Mouse (Mus musculus): ENCODE measurements around the gene Ube2s. TPM values are rescaled to one million over a fixed set of nuclear protein-coding genes. Genes with fewer than 3 reads are reported as not detected.

Ube2s gene
- polyA plus RNA-seq, 1 experiment from 2014 or later = 283 TPM

DNA sequence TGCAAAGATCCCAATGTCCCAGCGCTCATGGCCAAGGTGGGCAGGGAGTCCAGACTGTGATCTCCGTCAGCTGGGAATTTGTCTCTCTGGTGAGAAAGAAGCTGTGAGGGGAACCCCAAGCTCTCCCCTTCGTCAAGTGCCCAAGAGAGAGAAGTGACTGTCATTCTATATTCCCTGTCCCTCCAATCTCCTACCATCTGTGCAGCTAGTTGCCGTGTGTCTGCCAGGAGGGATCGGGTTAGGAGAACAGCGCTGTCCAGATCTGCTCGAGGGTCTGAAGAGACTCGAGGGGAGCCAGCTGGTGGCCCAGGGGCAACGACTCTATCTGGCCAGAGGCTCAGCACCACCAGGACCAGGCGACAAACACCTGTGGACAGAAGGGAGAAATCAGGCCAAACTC is 36.3 kb downstream of the Ube2s start:
- no peak for ATAC-seq (replicated peaks; ENCODE audit: insufficient number of reproducible peaks, insufficient read depth, low FRiP score, low read depth)
- H3K4me1 ChIP-seq (replicated peaks) = peaks cover 9% of the 10 kb centered on the region
- H3K4me3 ChIP-seq = no peak overlapping the region
- no peak overlapping the region for H3K9ac ChIP-seq
- peaks cover 63% of the 10 kb centered on the region for H3K27me3 ChIP-seq
- H3K36me3 ChIP-seq = no peaks in the 10 kb centered on the region
- 40% methylated on average over 10 of the region's 10 CpGs for WGBS
- H3K4me2 ChIP-seq = no peak overlapping the region
- H3K9me3 ChIP-seq (replicated peaks) = no peaks in the 10 kb centered on the region
- no peak overlapping the region for H3K27ac ChIP-seq

DNA sequence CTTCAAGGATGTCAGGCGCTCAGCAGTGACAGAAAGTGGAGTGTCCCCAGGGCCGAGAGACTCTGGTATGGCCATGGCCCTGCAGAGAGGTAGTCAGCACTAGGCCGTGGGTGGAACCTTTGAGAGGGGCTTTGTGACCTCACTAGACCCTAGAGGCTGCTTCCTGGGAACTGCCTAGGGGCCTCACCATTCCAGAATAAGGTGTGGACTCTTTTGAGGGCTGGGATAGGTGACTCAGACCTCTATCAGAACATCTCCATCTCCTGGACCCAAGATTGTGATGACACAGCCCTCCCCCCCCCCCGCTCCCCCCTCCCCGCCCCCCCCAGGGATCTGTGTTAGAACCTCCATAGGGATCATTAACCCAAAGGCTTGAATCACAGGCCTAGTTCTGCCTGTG is 41.2 kb downstream of the Ube2s start, which contains the start of gene Fam71e2:
TSS of gene Fam71e2 (minus strand) at position 101 of the 400 bp plus-strand sequence.
- Histone ChIP-seq H3K27ac (no peak within 1 kb of the TSS), H3K4me2 (no peak within 1 kb of the TSS), H3K9me3 (replicated peaks) (no peaks in the 10 kb centered on the region), H3K4me3 (no peak within 1 kb of the TSS), H3K4me1 (replicated peaks) (no peaks in the 10 kb centered on the region), H3K36me3 (no peaks in the 10 kb centered on the region), H3K9ac (no peak within 1 kb of the TSS), H3K27me3 (peaks cover 20% of the 10 kb centered on the region)
- WGBS = 59% methylated on average over 3 of the region's 5 CpGs
- no peak for ATAC-seq (replicated peaks; ENCODE audit: insufficient number of reproducible peaks, insufficient read depth, low FRiP score, low read depth)

DNA sequence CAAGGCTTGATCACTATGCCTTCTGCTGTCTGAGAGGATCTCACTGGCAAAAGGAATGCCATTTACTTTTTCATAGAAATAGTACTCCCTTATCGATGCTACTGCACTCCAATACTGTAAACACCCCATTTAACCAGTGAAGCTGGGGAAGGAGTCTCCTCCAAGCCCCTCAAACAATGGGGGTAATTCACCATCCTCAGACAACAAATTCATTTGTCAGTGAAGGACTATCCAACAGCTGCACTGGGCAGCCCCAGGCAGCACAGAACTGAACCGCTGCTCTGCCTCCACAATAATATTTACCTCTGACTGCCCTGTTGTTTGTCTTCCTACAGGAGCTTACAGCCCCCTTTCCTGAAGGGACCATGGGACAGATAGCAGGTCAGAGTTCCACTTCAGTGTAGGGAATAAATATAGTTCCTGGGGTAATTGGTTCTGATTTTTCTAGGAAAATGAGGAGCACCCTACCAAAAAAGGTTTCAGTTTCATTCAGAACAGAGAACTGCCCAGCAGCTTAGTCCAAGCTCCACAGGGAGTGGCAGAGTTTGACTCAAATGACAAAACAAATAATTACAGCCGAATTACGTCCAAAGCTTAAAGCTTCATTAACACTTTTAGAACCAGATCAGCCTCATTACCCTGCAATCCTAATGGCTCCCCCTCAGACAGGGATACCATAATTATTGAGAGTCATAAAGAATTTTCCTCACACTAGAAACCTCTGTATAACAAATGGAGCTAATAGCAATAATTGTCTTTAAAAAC is 47.3 kb downstream of the Ube2s start:
- Histone ChIP-seq H3K27me3 (no peaks in the 10 kb centered on the region), H3K9ac (no peak overlapping the region), H3K4me1 (replicated peaks) (0 out of 2 replicates have a peak, but pooled peaks cover 3% of the 10 kb centered on the region), H3K36me3 (no peaks in the 10 kb centered on the region), H3K4me2 (no peak overlapping the region), H3K9me3 (replicated peaks) (no peaks in the 10 kb centered on the region), H3K27ac (no peak overlapping the region), H3K4me3 (no peak overlapping the region)
- WGBS = 35% methylated on average over 4 of the region's 4 CpGs
- no peak for ATAC-seq (replicated peaks; ENCODE audit: insufficient number of reproducible peaks, insufficient read depth, low FRiP score, low read depth)

DNA sequence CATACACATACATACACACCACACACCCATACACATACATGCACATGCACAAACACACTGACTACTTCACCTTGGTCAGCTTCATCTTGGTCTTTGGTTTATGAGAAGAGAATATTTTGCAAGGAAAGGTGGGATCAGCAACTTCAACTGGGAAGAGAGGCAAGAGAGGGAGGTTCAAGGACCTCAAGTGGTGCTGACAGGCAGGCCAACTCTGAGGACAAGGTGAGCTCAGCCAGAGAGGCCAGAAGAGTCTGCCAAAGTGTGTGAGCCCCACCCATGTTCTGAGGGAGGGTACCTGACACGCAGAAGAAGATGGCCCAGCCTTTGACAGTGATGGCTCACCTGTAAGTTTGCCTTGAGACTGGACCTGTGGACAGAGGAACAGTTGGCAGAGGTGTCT is 52.7 kb downstream of the Ube2s start:
- WGBS = 35% methylated on average over 1 of the region's 1 CpGs
- H3K9ac ChIP-seq = no peak overlapping the region
- H3K36me3 ChIP-seq = no peaks in the 10 kb centered on the region
- no peak overlapping the region for H3K4me2 ChIP-seq
- H3K27me3 ChIP-seq = no peaks in the 10 kb centered on the region
- ATAC-seq (replicated peaks; ENCODE audit: insufficient number of reproducible peaks, insufficient read depth, low FRiP score, low read depth) = no peak
- H3K27ac ChIP-seq = no peak overlapping the region
- no peaks in the 10 kb centered on the region for H3K4me1 ChIP-seq (replicated peaks)
- H3K4me3 ChIP-seq = no peak overlapping the region
- no peaks in the 10 kb centered on the region for H3K9me3 ChIP-seq (replicated peaks)

DNA sequence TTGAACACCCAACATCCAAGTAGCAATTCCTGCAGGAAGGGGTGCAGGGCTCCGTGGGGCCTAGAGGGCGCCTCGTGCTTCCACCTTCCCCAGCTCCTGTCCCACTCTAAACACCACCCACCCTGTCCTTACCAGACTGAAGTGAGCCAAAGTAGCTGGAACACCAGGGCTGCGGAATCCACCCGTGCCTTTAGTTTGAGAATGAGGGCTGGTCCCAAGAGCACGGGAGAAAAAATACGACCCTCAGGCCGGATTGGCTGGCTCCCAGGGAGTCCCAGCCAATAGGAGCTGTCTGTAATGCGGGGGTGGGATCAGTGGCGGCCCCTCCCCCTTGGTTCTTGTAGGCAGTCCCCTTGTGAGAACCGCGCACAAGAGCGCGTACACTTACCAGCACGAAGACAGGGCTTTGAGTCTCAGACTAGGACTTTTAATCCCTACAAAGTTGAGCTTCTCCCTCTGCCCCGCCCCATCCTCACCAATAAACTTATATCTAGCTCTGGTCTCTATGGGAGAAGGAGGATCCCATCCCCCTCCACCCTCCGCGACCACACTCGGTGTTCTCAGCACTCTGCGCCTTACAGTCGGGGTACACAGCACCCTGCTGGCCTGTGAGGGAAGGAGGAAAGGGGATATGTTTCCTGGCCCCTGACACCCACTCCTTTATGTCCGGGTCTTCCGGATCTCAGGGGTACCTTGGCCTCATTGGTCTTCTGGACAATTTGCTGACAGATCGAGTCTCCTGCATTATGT is 59.4 kb downstream of the Ube2s start, which contains the start of gene Cox6b2:
TSS of gene Cox6b2 (minus strand) at position 274 of the 750 bp plus-strand sequence.
- WGBS = 2% methylated on average over 24 of the region's 24 CpGs
- H3K27me3 ChIP-seq = no peaks in the 10 kb centered on the region
- H3K4me3 ChIP-seq = peak within 1 kb of the TSS; percentile 50
- H3K9me3 ChIP-seq (replicated peaks) = no peaks in the 10 kb centered on the region
- peak within 1 kb of the TSS; percentile 72 for H3K4me2 ChIP-seq
- ATAC-seq (replicated peaks; ENCODE audit: insufficient number of reproducible peaks, insufficient read depth, low FRiP score, low read depth) = peak; percentile 88
- H3K9ac ChIP-seq = peak within 1 kb of the TSS; percentile 10; the same call in 1 of the 2 replicates
- peak within 1 kb of the TSS; percentile 48 for H3K27ac ChIP-seq
- H3K36me3 ChIP-seq = no peaks in the 10 kb centered on the region
- peaks cover 16% of the 10 kb centered on the region for H3K4me1 ChIP-seq (replicated peaks)

DNA sequence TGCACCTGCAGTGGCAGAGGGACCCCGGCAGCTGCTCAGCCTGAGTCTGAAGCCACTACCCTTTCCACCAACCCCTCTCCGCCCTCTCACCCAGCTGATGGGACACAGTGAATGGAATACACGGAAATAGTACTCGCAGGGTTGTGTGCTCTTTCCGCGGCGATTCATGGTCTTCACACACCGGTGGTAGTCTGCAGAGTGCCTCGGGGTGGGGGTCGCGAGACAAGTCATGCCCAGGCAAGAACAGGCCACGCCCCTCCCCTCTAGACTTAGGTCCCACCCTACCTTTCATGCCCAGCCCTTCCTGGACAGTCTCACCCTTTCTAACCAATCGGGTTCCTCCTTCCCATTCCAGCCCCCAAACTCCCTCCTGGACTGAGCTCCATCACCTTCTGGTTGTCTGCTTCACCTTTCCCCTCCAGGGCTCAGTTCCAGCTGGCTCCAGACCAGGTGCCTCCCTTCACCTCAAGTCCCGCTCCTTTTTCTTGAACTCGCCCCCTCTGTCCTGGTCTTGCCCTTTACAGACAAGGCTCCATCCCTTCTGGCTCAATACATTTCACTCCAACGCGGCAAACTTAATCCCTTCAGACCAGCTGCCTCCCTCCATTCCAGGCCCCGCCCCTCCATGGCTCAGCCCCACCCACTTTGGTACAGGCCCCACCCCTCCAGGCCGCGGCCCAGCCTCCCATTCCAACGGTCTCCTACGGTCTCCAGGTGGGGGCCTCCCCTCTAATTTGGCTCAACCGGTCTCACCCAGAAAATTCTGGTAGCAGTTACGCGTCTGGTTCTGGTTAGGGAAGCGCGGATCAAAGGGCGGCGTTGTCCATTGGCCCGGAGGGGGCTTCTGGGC is 60.2 kb downstream of the Ube2s start:
- Histone ChIP-seq H3K27me3 (no peaks in the 10 kb centered on the region), H3K4me1 (replicated peaks) (peaks cover 16% of the 10 kb centered on the region), H3K27ac (peak overlapping the region; percentile 48), H3K9me3 (replicated peaks) (no peaks in the 10 kb centered on the region), H3K4me3 (peak overlapping the region; percentile 50), H3K9ac (peak overlapping the region; percentile 10; the same call in 1 of the 2 replicates), H3K36me3 (no peaks in the 10 kb centered on the region), H3K4me2 (peak overlapping the region; percentile 72)
- ATAC-seq (replicated peaks; ENCODE audit: insufficient number of reproducible peaks, insufficient read depth, low FRiP score, low read depth) = peak; percentile 66
- WGBS = 2% methylated on average over 30 of the region's 30 CpGs

DNA sequence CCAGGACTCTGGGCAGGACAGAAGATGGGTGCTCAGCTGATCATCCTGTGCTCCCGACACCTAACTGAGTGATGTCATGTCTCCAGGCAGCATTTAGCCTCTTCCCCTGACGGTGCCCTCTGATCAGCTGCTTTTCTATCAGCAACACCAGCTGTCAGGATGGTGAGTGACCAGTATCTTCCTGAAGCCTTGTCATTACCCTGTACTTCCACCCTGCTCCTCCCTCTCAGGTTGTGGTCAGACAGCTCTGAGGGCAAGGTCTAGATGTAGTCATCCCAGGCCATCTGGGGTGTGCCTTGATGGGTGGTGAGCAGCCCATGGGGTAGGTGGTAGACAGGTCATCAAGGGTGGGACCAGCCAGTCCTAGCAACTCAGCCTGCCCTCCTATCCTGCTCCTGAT is 63.2 kb downstream of the Ube2s start:
- H3K4me1 ChIP-seq (replicated peaks) = peaks cover 16% of the 10 kb centered on the region
- H3K9ac ChIP-seq = no peak overlapping the region
- WGBS = 54% methylated on average over 2 of the region's 2 CpGs

DNA sequence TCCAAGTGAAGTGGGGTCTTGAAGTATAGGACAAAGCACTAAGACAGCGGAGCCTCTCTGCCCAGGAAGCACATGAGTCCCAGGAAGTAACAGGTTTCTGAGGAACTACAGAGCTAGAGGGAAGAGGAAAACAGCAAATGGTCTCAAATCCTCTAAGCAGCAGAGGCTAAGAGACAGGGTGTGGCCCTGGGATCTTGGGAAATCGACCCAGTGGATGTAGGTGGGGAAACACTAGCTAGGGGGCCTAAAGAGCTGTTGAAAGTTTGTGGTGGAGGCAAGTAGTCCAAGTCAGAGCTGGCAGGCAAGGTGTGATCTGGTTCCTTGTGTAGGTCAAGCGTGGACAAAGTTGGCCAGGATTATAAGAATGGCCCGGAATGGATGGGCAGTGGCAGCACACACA is 64.1 kb downstream of the Ube2s start:
- no peak overlapping the region for H3K4me3 ChIP-seq
- H3K9me3 ChIP-seq (replicated peaks) = no peaks in the 10 kb centered on the region
- 68% methylated on average over 4 of the region's 4 CpGs for WGBS
- no peaks in the 10 kb centered on the region for H3K27me3 ChIP-seq
- ATAC-seq (replicated peaks; ENCODE audit: insufficient number of reproducible peaks, insufficient read depth, low FRiP score, low read depth) = no peak
- peaks cover 20% of the 10 kb centered on the region; the same call in 1 of the 2 replicates for H3K36me3 ChIP-seq
- no peak overlapping the region for H3K4me2 ChIP-seq
- no peak overlapping the region for H3K9ac ChIP-seq
- H3K27ac ChIP-seq = no peak overlapping the region
- H3K4me1 ChIP-seq (replicated peaks) = peaks cover 16% of the 10 kb centered on the region

More for the DNA sequence above, 63.2 kb downstream of the Ube2s start:
- Histone ChIP-seq H3K4me3 (no peak overlapping the region), H3K36me3 (peaks cover 19% of the 10 kb centered on the region; the same call in 1 of the 2 replicates), H3K27ac (no peak overlapping the region), H3K4me2 (no peak overlapping the region), H3K27me3 (no peaks in the 10 kb centered on the region), H3K9me3 (replicated peaks) (no peaks in the 10 kb centered on the region)
- ATAC-seq (replicated peaks; ENCODE audit: insufficient number of reproducible peaks, insufficient read depth, low FRiP score, low read depth) = no peak

DNA sequence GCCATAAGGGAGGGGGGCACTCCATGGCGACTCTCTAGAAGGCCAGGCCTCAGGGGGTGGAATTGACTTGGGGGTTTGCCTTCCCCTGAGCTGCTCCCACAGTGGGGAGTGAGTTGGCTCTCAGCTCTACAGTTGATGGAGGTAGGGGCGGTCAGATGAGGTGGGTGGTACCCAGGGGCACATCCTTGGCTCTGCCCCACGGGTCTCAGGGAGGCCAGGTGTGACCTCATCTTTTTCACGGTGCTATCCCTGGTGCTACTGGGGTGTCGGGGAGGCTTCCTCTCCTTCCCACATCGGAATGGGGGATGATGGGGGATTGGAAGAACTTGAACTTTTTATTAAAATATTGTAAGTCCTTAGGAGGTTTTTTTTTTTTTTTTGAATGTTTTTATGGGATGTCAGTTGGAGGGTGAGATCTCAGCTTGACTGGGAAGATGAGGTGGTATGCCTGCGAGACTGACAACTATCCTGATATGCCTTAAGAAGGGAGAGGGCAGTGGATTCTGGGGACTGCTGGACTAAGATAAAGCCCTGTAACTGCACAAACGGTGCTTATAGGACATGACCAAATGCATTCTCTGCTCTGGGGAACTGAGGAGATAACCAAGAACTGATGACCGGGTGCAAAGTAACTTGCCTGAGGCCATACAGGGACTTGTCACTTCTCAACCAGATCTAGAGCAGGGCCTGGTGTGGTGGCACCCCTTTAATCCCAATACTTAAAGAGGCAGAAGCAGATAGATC is 65.1 kb downstream of the Ube2s start:
- peaks cover 20% of the 10 kb centered on the region; the same call in 1 of the 2 replicates for H3K36me3 ChIP-seq
- no peak overlapping the region for H3K9ac ChIP-seq
- WGBS = 55% methylated on average over 9 of the region's 9 CpGs
- H3K4me1 ChIP-seq (replicated peaks) = peaks cover 15% of the 10 kb centered on the region
- no peaks in the 10 kb centered on the region for H3K9me3 ChIP-seq (replicated peaks)
- H3K27me3 ChIP-seq = no peaks in the 10 kb centered on the region
- H3K4me2 ChIP-seq = no peak overlapping the region
- no peak overlapping the region for H3K27ac ChIP-seq
- H3K4me3 ChIP-seq = no peak overlapping the region
- no peak for ATAC-seq (replicated peaks; ENCODE audit: insufficient number of reproducible peaks, insufficient read depth, low FRiP score, low read depth)

DNA sequence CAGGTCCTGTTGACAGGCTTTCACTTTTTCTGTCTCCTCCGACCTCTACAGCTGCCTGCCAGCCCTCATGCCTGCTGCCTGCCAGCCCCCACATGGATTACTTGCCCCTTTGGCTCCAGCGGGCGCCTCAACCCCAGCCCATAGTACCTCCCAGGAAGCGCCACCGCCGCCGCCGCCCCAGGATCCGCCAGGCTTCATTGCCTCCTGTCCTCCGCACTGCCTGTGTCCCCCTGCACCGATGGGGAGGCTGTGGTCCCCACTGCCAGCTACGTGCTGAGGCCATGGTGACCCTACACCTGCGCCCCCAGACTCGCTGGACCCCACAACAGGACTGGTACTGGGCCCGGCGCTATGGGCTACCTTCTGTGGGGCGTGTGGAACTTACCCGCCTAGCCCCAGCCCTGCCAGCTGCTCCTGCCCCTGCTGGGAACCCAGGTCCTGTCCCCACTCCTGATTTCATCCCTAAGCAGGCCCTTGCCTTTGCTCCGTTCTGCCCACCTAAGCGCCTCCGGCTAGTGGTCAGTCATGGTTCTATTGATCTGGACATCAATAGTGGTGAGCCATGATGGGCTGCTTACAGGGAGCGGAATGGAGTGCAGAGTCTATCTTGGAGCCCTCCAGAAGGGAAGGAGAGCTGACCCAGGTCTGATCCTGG is 65.9 kb downstream of the Ube2s start:
- Histone ChIP-seq H3K4me2 (no peak overlapping the region), H3K27me3 (no peaks in the 10 kb centered on the region)

More for the DNA sequence above, 65.9 kb downstream of the Ube2s start:
- H3K4me1 ChIP-seq (replicated peaks) = peaks cover 17% of the 10 kb centered on the region
- H3K27ac ChIP-seq = no peak overlapping the region
- H3K4me3 ChIP-seq = no peak overlapping the region
- no peak for ATAC-seq (replicated peaks; ENCODE audit: insufficient number of reproducible peaks, insufficient read depth, low FRiP score, low read depth)
- no peaks in the 10 kb centered on the region for H3K9me3 ChIP-seq (replicated peaks)
- peaks cover 20% of the 10 kb centered on the region; the same call in 1 of the 2 replicates for H3K36me3 ChIP-seq
- no peak overlapping the region for H3K9ac ChIP-seq
- WGBS = 85% methylated on average over 22 of the region's 22 CpGs

Measured in heart, embryonic 15.5 days (tissue).